Comparison of ENCODE assay signal across 8 mouse cellular contexts in the genomic region with DNA sequence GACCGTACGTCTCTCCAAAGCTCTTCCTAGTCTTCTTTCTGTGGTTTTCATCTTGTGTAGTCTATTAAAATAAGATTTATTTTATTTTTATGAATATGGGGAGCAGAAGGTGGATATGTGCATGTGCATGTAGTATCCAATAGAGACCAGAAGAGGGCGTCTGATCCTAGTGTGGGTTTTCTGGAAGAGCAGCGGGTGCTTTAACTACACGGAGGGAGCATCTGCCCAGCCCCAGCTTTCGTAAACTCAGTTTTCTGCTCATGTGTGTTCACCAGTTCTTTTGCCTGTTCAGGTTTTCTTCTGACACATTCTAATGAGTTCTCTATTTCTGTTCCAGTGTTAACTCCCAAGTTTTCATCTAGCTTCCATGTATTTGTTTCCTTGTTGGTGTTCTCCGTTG.
DNase-seq lines count a peak whose midpoint lies in the region; TF ChIP-seq lines count a peak whose summit lies in the region.

No protein-coding gene starts in this region.

- no peaks in the 10 kb centered on the region for H3K27me3 ChIP-seq in heart, embryonic 10.5 days (ENCODE audit: insufficient read depth, poor library complexity, severe bottlenecking)
- H3K27me3 ChIP-seq in thymus, adult 2 months (ENCODE audit: control insufficient read depth, insufficient read depth, low read length) = no peaks in the 10 kb centered on the region

- no peak overlapping the region for H3K27ac ChIP-seq in heart, embryonic 10.5 days
- no peak overlapping the region for H3K27ac ChIP-seq in thymus, adult 2 months (ENCODE audit: control insufficient read depth, insufficient read depth, low read length)

- peaks cover 9% of the 10 kb centered on the region; the same call in 1 of the 2 replicates for H3K36me3 ChIP-seq in heart, embryonic 10.5 days
- no peaks in the 10 kb centered on the region for H3K36me3 ChIP-seq in thymus, adult 2 months (ENCODE audit: control insufficient read depth, insufficient read depth, low read length)

- WGBS in heart, embryonic 10.5 days = 61% methylated on average over 7 of the region's 7 CpGs
- 70% methylated on average over 7 of the region's 7 CpGs for WGBS in thymus, adult 2 months

- peak; percentile 41 for DNase-seq in heart, adult 8-10 months (ENCODE audit: low spot score)
- DNase-seq in heart, embryonic 10.5 days (ENCODE audit: low spot score) = no peak
- DNase-seq in thymus, adult 2 months = peak; percentile 42
- no peak for DNase-seq in thymus, adult 18-20 months
- peak; percentile 46 for DNase-seq in embryo, embryonic 10 days (ENCODE audit: low spot score)
- DNase-seq in lung, postnatal 14 days = peak; percentile 61
- DNase-seq in right cerebral cortex, postnatal 25 days = no peak
- DNase-seq in urinary bladder, adult 18-20 months (ENCODE audit: low spot score in 2 of 2) = no peak

- TF ChIP-seq CTCF in thymus, adult 2 months (IDR thresholded peaks at IDR 0.05; ENCODE audit: borderline replicate concordance, control insufficient read depth, extremely low read depth, insufficient read depth, low read length, poor library complexity) = no peak

- 0 out of 2 replicates have a peak, but pooled peaks cover 7% of the 10 kb centered on the region for H3K4me1 ChIP-seq in heart, embryonic 10.5 days
- no peaks in the 10 kb centered on the region for H3K4me1 ChIP-seq in thymus, adult 2 months (replicated peaks; ENCODE audit: control insufficient read depth, insufficient read depth, low read length)

- no peak for TF ChIP-seq POLR2A in thymus, adult 2 months (IDR thresholded peaks at IDR 0.05; ENCODE audit: control insufficient read depth, extremely low read depth, insufficient read depth, low read length, poor library complexity)

- H3K9me3 ChIP-seq in heart, embryonic 10.5 days = no peaks in the 10 kb centered on the region

- no peak overlapping the region for H3K4me3 ChIP-seq in heart, embryonic 10.5 days
- no peak overlapping the region for H3K4me3 ChIP-seq in thymus, adult 2 months (ENCODE audit: control insufficient read depth, insufficient read depth, low read length)

Comparison
In these comparisons a context has a peak if more than half of its experiments do, and no peak if none do; other contexts are left out.
1. DNase-seq: peak in heart, adult 8-10 months (single experiment), thymus, adult 2 months (single experiment), embryo, embryonic 10 days (single experiment) and lung, postnatal 14 days (single experiment); none in heart, embryonic 10.5 days (single experiment), thymus, adult 18-20 months (0 of 2), right cerebral cortex, postnatal 25 days (single experiment) and urinary bladder, adult 18-20 months (0 of 2).